Mouse (Mus musculus) hindbrain, postnatal 0 days (tissue): ENCODE results near the gene Lin7a. TPM values are rescaled to one million over a fixed set of nuclear protein-coding genes. Genes with fewer than 3 reads are reported as not detected.
"Not testable (repeated sequence)": the region's sequence is repeated elsewhere in the genome, so short reads cannot be mapped to it uniquely, and the experiment has no call there.

Experiments
- ATAC-seq: fragments of 200-750 bp; cut with Nextera tagmentation; 2 replicates; pipeline ENCODE4 v1.8.0; 2017; ENCODE audit warnings: mild to moderate bottlenecking, moderate TSS enrichment, moderate library complexity
- DNase-seq: peaks from one replicate; pipeline ENCODE4 v3.0.0-alpha.2; 2015; ENCODE audit warnings: low spot score
- H3K27ac ChIP-seq: fragments of 300-500 bp; sonication (generic); 2 replicates; pipeline ENCODE4 v1.5.1; 2014; ENCODE audit warnings: mild to moderate bottlenecking
- H3K27me3 ChIP-seq: fragments of 300-500 bp; sonication (generic); 2 replicates; pipeline ENCODE4 v1.6.1; 2014; ENCODE audit warnings: low read length, mixed read lengths; ENCODE audit not compliant: insufficient read depth
- H3K36me3 ChIP-seq: fragments of 300-500 bp; sonication (generic); 2 replicates; pipeline ENCODE4 v1.6.1; 2014; ENCODE audit warnings: low read length, mixed read lengths; ENCODE audit not compliant: insufficient read depth
- H3K4me1 ChIP-seq: fragments of 300-500 bp; sonication (generic); 2 replicates; pipeline ENCODE4 v1.6.1; 2014; ENCODE audit warnings: antibody characterized with exemption, low read length, mixed read lengths; ENCODE audit not compliant: insufficient read depth
- H3K4me2 ChIP-seq: fragments of 300-500 bp; sonication (generic); 2 replicates; pipeline ENCODE4 v1.6.1; 2014; ENCODE audit warnings: low read depth, mild to moderate bottlenecking, low read length, moderate library complexity, mixed read lengths
- H3K4me3 ChIP-seq: fragments of 300-500 bp; sonication (generic); 2 replicates; pipeline ENCODE4 v1.5.1; 2014; ENCODE audit warnings: low read length
- H3K9ac ChIP-seq: fragments of 300-500 bp; sonication (generic); replicated peaks from 2 replicates; pipeline ENCODE4 v1.6.1; 2014; ENCODE audit warnings: mild to moderate bottlenecking, low read length, moderate library complexity, mixed read lengths
- H3K9me3 ChIP-seq: fragments of 300-500 bp; sonication (generic); 2 replicates; pipeline ENCODE4 v1.6.1; 2016; ENCODE audit warnings: low read length, mixed read lengths
- CTCF ChIP-seq: IDR thresholded peaks from 2 replicates; pipeline ENCODE4 v1.5.1; 2016; ENCODE audit warnings: antibody characterized with exemption, control low read depth, low read depth
- WGBS: fragments of 180-500 bp; shearing (Covaris S2); extraction: QIAGEN DNeasy Blood & Tissue Kit; methylation state at CpG from one replicate; pipeline ENCODE4 v1.1.7; 2014; 5-methylcytosine and 5-hydroxymethylcytosine counted together
- polyA plus RNA-seq: library from polyadenylated mRNA; unstranded; fragments of >200 nt; fragmentation: Nextera tagmentation; extraction: Ambion mirVana; gene quantifications from 2 replicates; pipeline ENCODE4 v1.2.1, GENCODE M21; 2015
- total RNA-seq: library from RNA; depleted of rRNA; stranded (reverse); fragments of >200 nt; gene quantifications from 2 replicates; pipeline ENCODE4 v1.2.3, GENCODE M21; 2014

Lin7a gene
- total and polyA plus RNA-seq, 2 experiments from 2014 or later, result 26.0 to 27.8 TPM

- WGBS, result 88% methylated on average over 3 of the region's 3 CpGs
- H3K36me3 ChIP-seq, result no peaks in the 10 kb centered on the region
- H3K27me3 ChIP-seq, result no peaks in the 10 kb centered on the region
- no peak overlapping the region for H3K4me2 ChIP-seq
- H3K27ac ChIP-seq, result no peak overlapping the region
- H3K4me3 ChIP-seq, result no peak overlapping the region
- no peaks in the 10 kb centered on the region for H3K4me1 ChIP-seq
- no peak for ATAC-seq
- DNase-seq, result no peak
- H3K9ac ChIP-seq, result no peak overlapping the region
- no peaks in the 10 kb centered on the region for H3K9me3 ChIP-seq
- TF ChIP-seq CTCF, result no peak
These were observed 30.5 kb upstream of the Lin7a start for GRCm38 (mm10) chr10:107240986-107241385.

GRCm38 (mm10) chr10:107241406-107241805 lies 30.1 kb upstream of the Lin7a start:
- no peak for ATAC-seq
- no peak overlapping the region for H3K9ac ChIP-seq
- no peak for TF ChIP-seq CTCF

GRCm38 (mm10) chr10:107241999-107242398 lies 29.5 kb upstream of the Lin7a start:
- not testable (repeated sequence) for ATAC-seq, H3K36me3 ChIP-seq
- 85% methylated on average over 1 of the region's 1 CpGs for WGBS

More at GRCm38 (mm10) chr10:107241406-107241805, 30.1 kb upstream of the Lin7a start:
- H3K4me3 ChIP-seq, result no peak overlapping the region
- no peak for DNase-seq
- no peak overlapping the region for H3K4me2 ChIP-seq
- no peak overlapping the region for H3K27ac ChIP-seq
- no peaks in the 10 kb centered on the region for H3K4me1 ChIP-seq
- no peaks in the 10 kb centered on the region for H3K9me3 ChIP-seq
- no peaks in the 10 kb centered on the region for H3K27me3 ChIP-seq
- H3K36me3 ChIP-seq, result no peaks in the 10 kb centered on the region

GRCm38 (mm10) chr10:107242696-107243400 lies 28.6 kb upstream of the Lin7a start:
- H3K36me3 ChIP-seq, result no peaks in the 10 kb centered on the region
- H3K9me3 ChIP-seq, result no peaks in the 10 kb centered on the region
- 80% methylated on average over 1 of the region's 1 CpGs for WGBS
- H3K9ac ChIP-seq, result no peak overlapping the region
- H3K4me2 ChIP-seq, result no peak overlapping the region
- TF ChIP-seq CTCF, result no peak
- no peak overlapping the region for H3K27ac ChIP-seq
- DNase-seq (no peak), ATAC-seq (no peak)
- no peaks in the 10 kb centered on the region for H3K27me3 ChIP-seq
- no peaks in the 10 kb centered on the region for H3K4me1 ChIP-seq
- H3K4me3 ChIP-seq, result no peak overlapping the region

More at GRCm38 (mm10) chr10:107241999-107242398, 29.5 kb upstream of the Lin7a start:
- not testable (repeated sequence) for H3K9me3 ChIP-seq, H3K9ac ChIP-seq, H3K27ac ChIP-seq, H3K27me3 ChIP-seq, H3K4me3 ChIP-seq, H3K4me1 ChIP-seq, H3K4me2 ChIP-seq, DNase-seq

- no peaks in the 10 kb centered on the region for H3K27me3 ChIP-seq
- H3K4me1 ChIP-seq, result no peaks in the 10 kb centered on the region
- H3K9ac ChIP-seq, result no peak overlapping the region
- no peak for ATAC-seq
- no peak overlapping the region for H3K4me3 ChIP-seq
- DNase-seq, result no peak
- H3K9me3 ChIP-seq, result no peaks in the 10 kb centered on the region
- no peak overlapping the region for H3K4me2 ChIP-seq
- no peaks in the 10 kb centered on the region for H3K36me3 ChIP-seq
- WGBS, result 81% methylated on average over 2 of the region's 2 CpGs
- TF ChIP-seq CTCF, result no peak
- no peak overlapping the region for H3K27ac ChIP-seq
These were observed 27.3 kb upstream of the Lin7a start for GRCm38 (mm10) chr10:107244211-107244610.

GRCm38 (mm10) chr10:107244691-107245530 lies 26.6 kb upstream of the Lin7a start:
- no peak for TF ChIP-seq CTCF
- Histone ChIP-seq H3K9me3 (no peaks in the 10 kb centered on the region), H3K4me2 (no peak overlapping the region), H3K9ac (no peak overlapping the region), H3K27me3 (no peaks in the 10 kb centered on the region), H3K4me3 (no peak overlapping the region), H3K4me1 (no peaks in the 10 kb centered on the region), H3K36me3 (no peaks in the 10 kb centered on the region), H3K27ac (no peak overlapping the region)
- no peak for DNase-seq
- 90% methylated on average over 4 of the region's 4 CpGs for WGBS
- ATAC-seq, result no peak

GRCm38 (mm10) chr10:107245531-107245840 lies 26.0 kb upstream of the Lin7a start:
- no peak overlapping the region for H3K27ac ChIP-seq
- no peak overlapping the region for H3K4me3 ChIP-seq
- DNase-seq, result no peak
- 59% methylated on average over 2 of the region's 2 CpGs for WGBS
- no peaks in the 10 kb centered on the region for H3K9me3 ChIP-seq
- H3K27me3 ChIP-seq, result no peaks in the 10 kb centered on the region
- H3K9ac ChIP-seq, result no peak overlapping the region
- ATAC-seq, result no peak
- H3K4me1 ChIP-seq, result no peaks in the 10 kb centered on the region
- no peaks in the 10 kb centered on the region for H3K36me3 ChIP-seq
- H3K4me2 ChIP-seq, result no peak overlapping the region
- no peak for TF ChIP-seq CTCF
